ENCODE assay signal across 17 mouse cellular contexts in genomic region chr1:120732003-120732402, GRCm38 (mm10).
"Had no signal": no experiment of that assay in that cellular context is flagged by ENCODE, and none has a peak within 500 bp of the region (broad histone marks: within the 10 kb centered on the region; RNA-seq: fewer than 3 reads in every experiment).

No protein-coding gene starts in this region.

- ATAC-seq: liver, embryonic 12.5 days; liver, postnatal 0 days; lung, postnatal 0 days; midbrain, embryonic 13.5 days; midbrain, embryonic 15.5 days; midbrain, embryonic 16.5 days had no signal

- DNase-seq: left cerebral cortex, postnatal 4 days; liver; liver, embryonic 13.5 days; liver, postnatal 0 days; lung, adult 18-20 months; lung, adult 2 months; lung, embryonic 14.5 days; lung, postnatal 10 days; lung, postnatal 14 days; lung, postnatal 36 days; lung, postnatal 4 days; midbrain, embryonic 14.5 days had no signal
